Mouse (Mus musculus): ENCODE measurements around the gene Nuf2. TPM values are rescaled to one million over a fixed set of nuclear protein-coding genes. Genes with fewer than 3 reads are reported as not detected.
"Not testable (repeated sequence)": the region's sequence is repeated elsewhere in the genome, so short reads cannot be mapped to it uniquely, and the experiment has no call there.

Gene Nuf2
- polyA plus RNA-seq, 1 experiment from 2014 or later, result 8.0 TPM

GRCm38 (mm10) chr1:169529996-169530518 lies 1.2 kb downstream of the Nuf2 start:
- Histone ChIP-seq H3K9me3 (replicated peaks; ENCODE audit: control insufficient read depth, low read length, poor library complexity, severe bottlenecking) (no peaks in the 10 kb centered on the region), H3K4me1 (ENCODE audit: control insufficient read depth, insufficient read depth, low read length) (no peaks in the 10 kb centered on the region; the same call in 1 of the 2 replicates), H3K9ac (ENCODE audit: low read depth, low read length) (no peak overlapping the region), H3K4me2 (ENCODE audit: low read length) (0 out of 2 replicates have a peak overlapping the region, but pooled peaks have one; percentile 12), H3K27me3 (ENCODE audit: control insufficient read depth, insufficient read depth, low read depth, low read length) (no peaks in the 10 kb centered on the region), H3K36me3 (ENCODE audit: control insufficient read depth, insufficient read depth, low read length) (no peaks in the 10 kb centered on the region), H3K4me3 (ENCODE audit: low read depth, low read length) (no peak overlapping the region), H3K27ac (ENCODE audit: low read length) (no peak overlapping the region)
- 80% methylated on average over 8 of the region's 8 CpGs for WGBS
- ATAC-seq, result no peak

GRCm38 (mm10) chr1:169526006-169526680 lies 5.1 kb downstream of the Nuf2 start:
- ATAC-seq, result no peak
- H3K4me2 ChIP-seq (ENCODE audit: low read length), result no peak overlapping the region
- no peak overlapping the region for H3K4me3 ChIP-seq (ENCODE audit: low read depth, low read length)
- no peaks in the 10 kb centered on the region for H3K27me3 ChIP-seq (ENCODE audit: control insufficient read depth, insufficient read depth, low read depth, low read length)
- H3K36me3 ChIP-seq (ENCODE audit: control insufficient read depth, insufficient read depth, low read length), result no peaks in the 10 kb centered on the region
- H3K9ac ChIP-seq (ENCODE audit: low read depth, low read length), result no peak overlapping the region
- H3K27ac ChIP-seq (ENCODE audit: low read length), result no peak overlapping the region
- WGBS, result 87% methylated on average over 5 of the region's 5 CpGs
- H3K4me1 ChIP-seq (ENCODE audit: control insufficient read depth, insufficient read depth, low read length), result no peaks in the 10 kb centered on the region; the same call in 1 of the 2 replicates
- no peaks in the 10 kb centered on the region for H3K9me3 ChIP-seq (replicated peaks; ENCODE audit: control insufficient read depth, low read length, poor library complexity, severe bottlenecking)

- Histone ChIP-seq H3K27ac (ENCODE audit: low read length) (no peak overlapping the region), H3K9ac (ENCODE audit: low read depth, low read length) (no peak overlapping the region)
Observed at GRCm38 (mm10) chr1:169519337-169519736, 11.9 kb downstream of the Nuf2 start.

GRCm38 (mm10) chr1:169517899-169518517 lies 13.3 kb downstream of the Nuf2 start:
- H3K27ac ChIP-seq (ENCODE audit: low read length); ATAC-seq; H3K27me3 ChIP-seq (ENCODE audit: control insufficient read depth, insufficient read depth, low read depth, low read length); H3K4me1 ChIP-seq (ENCODE audit: control insufficient read depth, insufficient read depth, low read length); H3K4me3 ChIP-seq (ENCODE audit: low read depth, low read length); H3K4me2 ChIP-seq (ENCODE audit: low read length); H3K9me3 ChIP-seq (replicated peaks; ENCODE audit: control insufficient read depth, low read length, poor library complexity, severe bottlenecking); H3K9ac ChIP-seq (ENCODE audit: low read depth, low read length); H3K36me3 ChIP-seq (ENCODE audit: control insufficient read depth, insufficient read depth, low read length): not testable (repeated sequence)
- WGBS, result 100% methylated on average over 5 of the region's 7 CpGs

More at GRCm38 (mm10) chr1:169519337-169519736, 11.9 kb downstream of the Nuf2 start:
- ATAC-seq, result no peak
- Histone ChIP-seq H3K4me3 (ENCODE audit: low read depth, low read length) (no peak overlapping the region), H3K27me3 (ENCODE audit: control insufficient read depth, insufficient read depth, low read depth, low read length) (no peaks in the 10 kb centered on the region), H3K9me3 (replicated peaks; ENCODE audit: control insufficient read depth, low read length, poor library complexity, severe bottlenecking) (no peaks in the 10 kb centered on the region), H3K36me3 (ENCODE audit: control insufficient read depth, insufficient read depth, low read length) (no peaks in the 10 kb centered on the region), H3K4me2 (ENCODE audit: low read length) (no peak overlapping the region), H3K4me1 (ENCODE audit: control insufficient read depth, insufficient read depth, low read length) (no peaks in the 10 kb centered on the region)
- WGBS, result 95% methylated on average over 11 of the region's 11 CpGs

- ATAC-seq, result no peak
- no peak overlapping the region for H3K27ac ChIP-seq (ENCODE audit: low read length)
- no peaks in the 10 kb centered on the region for H3K36me3 ChIP-seq (ENCODE audit: control insufficient read depth, insufficient read depth, low read length)
- H3K9ac ChIP-seq (ENCODE audit: low read depth, low read length), result no peak overlapping the region
- H3K4me2 ChIP-seq (ENCODE audit: low read length), result no peak overlapping the region
- H3K27me3 ChIP-seq (ENCODE audit: control insufficient read depth, insufficient read depth, low read depth, low read length), result no peaks in the 10 kb centered on the region
- WGBS, result 96% methylated on average over 8 of the region's 8 CpGs
- no peaks in the 10 kb centered on the region for H3K9me3 ChIP-seq (replicated peaks; ENCODE audit: control insufficient read depth, low read length, poor library complexity, severe bottlenecking)
- no peak overlapping the region for H3K4me3 ChIP-seq (ENCODE audit: low read depth, low read length)
- no peaks in the 10 kb centered on the region for H3K4me1 ChIP-seq (ENCODE audit: control insufficient read depth, insufficient read depth, low read length)
Observed at GRCm38 (mm10) chr1:169517376-169517892, 13.8 kb downstream of the Nuf2 start.

GRCm38 (mm10) chr1:169506354-169506753 lies 24.9 kb downstream of the Nuf2 start:
- Histone ChIP-seq H3K27me3 (ENCODE audit: control insufficient read depth, insufficient read depth, low read depth, low read length) (no peaks in the 10 kb centered on the region), H3K9ac (ENCODE audit: low read depth, low read length) (no peak overlapping the region), H3K36me3 (ENCODE audit: control insufficient read depth, insufficient read depth, low read length) (no peaks in the 10 kb centered on the region), H3K9me3 (replicated peaks; ENCODE audit: control insufficient read depth, low read length, poor library complexity, severe bottlenecking) (no peaks in the 10 kb centered on the region), H3K4me2 (ENCODE audit: low read length) (no peak overlapping the region), H3K27ac (ENCODE audit: low read length) (no peak overlapping the region), H3K4me1 (ENCODE audit: control insufficient read depth, insufficient read depth, low read length) (no peaks in the 10 kb centered on the region), H3K4me3 (ENCODE audit: low read depth, low read length) (no peak overlapping the region)
- ATAC-seq, result no peak
- 86% methylated on average over 6 of the region's 6 CpGs for WGBS

GRCm38 (mm10) chr1:169502876-169503275 lies 28.4 kb downstream of the Nuf2 start:
- H3K36me3 ChIP-seq (ENCODE audit: control insufficient read depth, insufficient read depth, low read length), result no peaks in the 10 kb centered on the region

GRCm38 (mm10) chr1:169495621-169496020 lies 35.6 kb downstream of the Nuf2 start:
- no peak overlapping the region for H3K9ac ChIP-seq (ENCODE audit: low read depth, low read length)
- no peaks in the 10 kb centered on the region; the same call in none of the 2 replicates for H3K4me1 ChIP-seq (ENCODE audit: control insufficient read depth, insufficient read depth, low read length)
- no peaks in the 10 kb centered on the region for H3K27me3 ChIP-seq (ENCODE audit: control insufficient read depth, insufficient read depth, low read depth, low read length)
- WGBS, result 62% methylated on average over 8 of the region's 8 CpGs
- no peaks in the 10 kb centered on the region for H3K9me3 ChIP-seq (replicated peaks; ENCODE audit: control insufficient read depth, low read length, poor library complexity, severe bottlenecking)
- ATAC-seq, result peak; percentile 62; the same call in 1 of the 2 replicates
- no peak overlapping the region; the same call in 1 of the 2 replicates for H3K27ac ChIP-seq (ENCODE audit: low read length)
- no peaks in the 10 kb centered on the region for H3K36me3 ChIP-seq (ENCODE audit: control insufficient read depth, insufficient read depth, low read length)
- H3K4me2 ChIP-seq (ENCODE audit: low read length), result no peak overlapping the region
- H3K4me3 ChIP-seq (ENCODE audit: low read depth, low read length), result no peak overlapping the region

More at GRCm38 (mm10) chr1:169502876-169503275, 28.4 kb downstream of the Nuf2 start:
- Histone ChIP-seq H3K27me3 (ENCODE audit: control insufficient read depth, insufficient read depth, low read depth, low read length) (no peaks in the 10 kb centered on the region), H3K9ac (ENCODE audit: low read depth, low read length) (no peak overlapping the region), H3K4me1 (ENCODE audit: control insufficient read depth, insufficient read depth, low read length) (no peaks in the 10 kb centered on the region), H3K9me3 (replicated peaks; ENCODE audit: control insufficient read depth, low read length, poor library complexity, severe bottlenecking) (no peaks in the 10 kb centered on the region), H3K27ac (ENCODE audit: low read length) (no peak overlapping the region), H3K4me3 (ENCODE audit: low read depth, low read length) (no peak overlapping the region), H3K4me2 (ENCODE audit: low read length) (no peak overlapping the region)
- WGBS, result 89% methylated on average over 3 of the region's 3 CpGs
- ATAC-seq, result no peak

- no peak overlapping the region for H3K4me2 ChIP-seq (ENCODE audit: low read length)
- H3K4me1 ChIP-seq (ENCODE audit: control insufficient read depth, insufficient read depth, low read length), result peaks cover 3% of the 10 kb centered on the region
- H3K27ac ChIP-seq (ENCODE audit: low read length), result no peak overlapping the region
- no peaks in the 10 kb centered on the region for H3K36me3 ChIP-seq (ENCODE audit: control insufficient read depth, insufficient read depth, low read length)
- no peak for ATAC-seq
- no peak overlapping the region for H3K9ac ChIP-seq (ENCODE audit: low read depth, low read length)
- H3K27me3 ChIP-seq (ENCODE audit: control insufficient read depth, insufficient read depth, low read depth, low read length), result no peaks in the 10 kb centered on the region
- 79% methylated on average over 1 of the region's 1 CpGs for WGBS
- no peak overlapping the region for H3K4me3 ChIP-seq (ENCODE audit: low read depth, low read length)
- no peaks in the 10 kb centered on the region for H3K9me3 ChIP-seq (replicated peaks; ENCODE audit: control insufficient read depth, low read length, poor library complexity, severe bottlenecking)
Observed at GRCm38 (mm10) chr1:169491561-169491960, 39.7 kb downstream of the Nuf2 start.
